Mouse (Mus musculus) frontal cortex, adult 2 months (tissue): ENCODE measurements at regions not wholly inside any gene's neighbourhood (a gene's known extent, or its start where the extent isn't known, plus 50 kb on each side); places are given as distances from the start of the nearest gene placed in this dataset.

ENCODE experiments used
- DNase-seq, 2 experiments: peaks; one replicate each; pipeline ENCODE4 v3.0.0; 2022; ENCODE audit warnings: low spot score in 1 of 2; ENCODE audit errors: extremely low spot score in 1 of 2

- DNase-seq = no peak
These were observed 348.4 kb downstream of the Speer2 start for GRCm38 (mm10) chr16:69515122-69515521.

- DNase-seq = no peak
These were observed 386.2 kb downstream of the Speer2 start for GRCm38 (mm10) chr16:69477317-69477716.

- DNase-seq = peak; percentile 33 to 57
These were observed 394.3 kb downstream of the Speer2 start for GRCm38 (mm10) chr16:69469024-69469780.

GRCm38 (mm10) chr16:69459171-69459570, 404.4 kb downstream of the Speer2 start:
- no peak for DNase-seq

DNA sequence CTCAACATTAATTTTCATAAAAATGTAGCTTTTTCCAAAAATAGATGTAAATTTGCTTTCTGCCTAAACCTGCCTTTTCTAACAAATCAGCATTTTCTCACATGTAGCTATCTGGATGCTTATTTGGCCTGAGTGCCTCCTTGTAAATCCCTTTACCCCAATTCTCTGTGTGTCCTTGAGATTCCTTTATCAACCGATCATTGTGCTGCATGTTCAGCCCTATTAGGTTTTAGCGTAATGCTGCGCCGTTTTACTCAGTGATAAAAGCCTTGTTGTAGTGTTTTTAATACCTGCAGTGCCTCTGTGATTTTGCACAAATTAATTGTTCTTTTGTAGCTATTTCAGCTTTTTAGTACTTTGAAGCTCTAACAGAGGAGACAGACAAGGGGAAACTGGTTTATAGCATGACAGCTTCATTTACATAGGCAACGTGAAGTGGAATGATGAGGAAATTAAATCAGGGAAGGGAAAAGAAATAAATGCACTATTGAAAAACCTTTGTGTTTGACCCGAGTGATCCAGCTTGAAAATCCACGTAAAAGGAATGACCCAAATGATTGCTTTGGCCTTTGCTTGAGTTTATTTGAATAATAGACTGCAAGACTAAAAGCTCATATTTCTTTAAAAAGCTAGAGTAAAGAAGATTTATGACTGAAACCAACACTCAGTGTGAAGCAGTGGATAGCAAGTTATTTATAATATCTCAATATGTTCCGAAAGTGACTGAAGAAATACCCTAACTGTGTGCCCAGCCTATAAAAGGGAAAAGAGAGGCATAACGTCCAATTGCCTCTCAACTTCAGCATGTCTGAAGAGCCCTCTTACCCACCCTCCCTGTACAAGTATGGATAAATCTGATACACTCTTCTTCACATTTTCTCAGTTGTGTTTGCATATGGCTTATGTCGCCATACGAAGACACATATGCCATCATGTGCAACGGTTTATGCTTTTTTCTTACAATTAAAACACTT, 438.6 kb downstream of the Speer2 start:
- DNase-seq = no peak
